ENCODE assay signal across 8 mouse cellular contexts in the genomic region with DNA sequence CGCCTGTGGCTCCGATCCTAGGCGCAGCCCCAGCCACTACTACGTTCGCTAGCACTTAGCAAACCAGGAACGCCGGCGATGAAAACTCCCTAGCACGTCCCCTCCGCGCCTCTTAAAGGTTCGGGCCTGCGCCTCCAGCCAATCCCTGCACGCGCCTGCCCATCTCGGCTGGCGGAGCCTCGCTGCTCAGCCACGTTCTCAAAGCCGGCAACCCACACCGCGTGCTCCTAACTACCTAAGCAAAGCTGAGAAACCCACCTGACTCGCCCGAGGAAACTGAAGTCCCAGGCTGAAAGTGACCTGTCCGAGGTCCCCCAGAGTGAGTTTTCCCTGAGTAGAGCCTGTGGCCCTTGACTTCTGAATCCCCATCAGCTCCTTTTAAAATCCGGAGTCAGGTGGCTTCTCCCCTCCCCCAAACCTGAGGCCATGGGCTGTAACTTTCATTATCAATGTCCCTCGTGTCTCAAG. TPM values are rescaled to one million over a fixed set of nuclear protein-coding genes. Genes with fewer than 3 reads are reported as not detected.
DNase-seq lines count a peak whose midpoint lies in the region; ATAC-seq and TF ChIP-seq lines count a peak whose summit lies in the region.

A gene (minus strand): TSS at position 89 of the 468 bp plus-strand sequence.

- H3K9me3 ChIP-seq in forebrain, embryonic 16.5 days (ENCODE audit: control insufficient read depth, low read length): no peaks in the 10 kb centered on the region
- no peaks in the 10 kb centered on the region for H3K9me3 ChIP-seq in hindbrain, embryonic 12.5 days (replicated peaks)
- no peaks in the 10 kb centered on the region for H3K9me3 ChIP-seq in lung, embryonic 15.5 days

- ATAC-seq in forebrain, embryonic 16.5 days: peak; percentile 81
- peak; percentile 73 for ATAC-seq in hindbrain, embryonic 12.5 days (ENCODE audit: low FRiP score)
- peak; percentile 55; the same call in 1 of the 2 replicates for ATAC-seq in lung, embryonic 15.5 days (ENCODE audit: borderline replicate concordance, extremely low read depth, low FRiP score, low TSS enrichment)

- peak within 1 kb of the TSS; percentile 13 for H3K4me3 ChIP-seq in bone marrow, adult 2 months (replicated peaks; ENCODE audit: control insufficient read depth, low read depth, low read length)
- peak within 1 kb of the TSS; percentile 77 for H3K4me3 ChIP-seq in forebrain, embryonic 16.5 days (replicated peaks; ENCODE audit: low read length)
- peak within 1 kb of the TSS; percentile 67 for H3K4me3 ChIP-seq in hindbrain, embryonic 12.5 days
- peak within 1 kb of the TSS; percentile 40 for H3K4me3 ChIP-seq in lung, embryonic 15.5 days
- H3K4me3 ChIP-seq in olfactory bulb, adult 2 months (ENCODE audit: insufficient read depth, low read depth, low read length): peak within 1 kb of the TSS; percentile 50

- H3K36me3 ChIP-seq in forebrain, embryonic 16.5 days (ENCODE audit: control insufficient read depth, insufficient read depth): no peaks in the 10 kb centered on the region
- H3K36me3 ChIP-seq in hindbrain, embryonic 12.5 days: peaks cover 3% of the 10 kb centered on the region
- no peaks in the 10 kb centered on the region for H3K36me3 ChIP-seq in lung, embryonic 15.5 days

- peak within 1 kb of the TSS; percentile 78 for H3K9ac ChIP-seq in forebrain, embryonic 16.5 days (replicated peaks; ENCODE audit: low read depth, low read length)
- H3K9ac ChIP-seq in hindbrain, embryonic 12.5 days: peak within 1 kb of the TSS; percentile 79
- no peak within 1 kb of the TSS; the same call in 1 of the 2 replicates for H3K9ac ChIP-seq in lung, embryonic 15.5 days

- TF ChIP-seq POLR2A in bone marrow, adult 2 months (IDR thresholded peaks at IDR 0.05; ENCODE audit: borderline replicate concordance, control insufficient read depth, low read depth, low read length): no peak
- 0 out of 2 replicates have a peak, but pooled peaks have one; percentile 36 for TF ChIP-seq POLR2A in olfactory bulb, adult 2 months (IDR thresholded peaks at IDR 0.05; ENCODE audit: insufficient read depth, low read depth, low read length)

- H3K27me3 ChIP-seq in forebrain, embryonic 16.5 days (replicated peaks; ENCODE audit: control insufficient read depth, insufficient read depth, low read length): no peaks in the 10 kb centered on the region
- H3K27me3 ChIP-seq in hindbrain, embryonic 12.5 days: no peaks in the 10 kb centered on the region
- peaks cover 81% of the 10 kb centered on the region for H3K27me3 ChIP-seq in lung, embryonic 15.5 days

- no peak for TF ChIP-seq CTCF in bone marrow, adult 2 months (IDR thresholded peaks at IDR 0.05; ENCODE audit: control insufficient read depth, insufficient read depth, low read length)
- TF ChIP-seq CTCF in olfactory bulb, adult 2 months (IDR thresholded peaks at IDR 0.05; ENCODE audit: insufficient read depth, low read depth, low read length): no peak

- under 1% methylated on average over 27 of the region's 27 CpGs for WGBS in bone marrow, adult 2 months
- WGBS in forebrain, embryonic 16.5 days: under 1% methylated on average over 25 of the region's 27 CpGs
- whole genome bisulfite sequencing in hindbrain, embryonic 12.5 days: 1% methylated on average over 27 of the region's 27 CpGs
- WGBS in lung, embryonic 15.5 days: under 1% methylated on average over 25 of the region's 27 CpGs
- 3% methylated on average over 27 of the region's 27 CpGs for WGBS in olfactory bulb, adult 2 months

- H3K4me1 ChIP-seq in bone marrow, adult 2 months (ENCODE audit: control insufficient read depth, insufficient read depth, low read length): peaks cover 4% of the 10 kb centered on the region
- H3K4me1 ChIP-seq in forebrain, embryonic 16.5 days (replicated peaks; ENCODE audit: control insufficient read depth, insufficient read depth, low read length): peaks cover 38% of the 10 kb centered on the region
- H3K4me1 ChIP-seq in hindbrain, embryonic 12.5 days: peaks cover 40% of the 10 kb centered on the region
- peaks cover 27% of the 10 kb centered on the region for H3K4me1 ChIP-seq in lung, embryonic 15.5 days
- peaks cover 19% of the 10 kb centered on the region for H3K4me1 ChIP-seq in olfactory bulb, adult 2 months (ENCODE audit: control insufficient read depth, insufficient read depth, low read length)

- H3K27ac ChIP-seq in bone marrow, adult 2 months (ENCODE audit: control insufficient read depth, insufficient read depth, low read depth, low read length, poor library complexity): no peak within 1 kb of the TSS; the same call in 1 of the 2 replicates
- H3K27ac ChIP-seq in forebrain, embryonic 16.5 days (ENCODE audit: low read length): peak within 1 kb of the TSS; percentile 27
- peak within 1 kb of the TSS; percentile 30; the same call in 1 of the 2 replicates for H3K27ac ChIP-seq in hindbrain, embryonic 12.5 days
- no peak within 1 kb of the TSS for H3K27ac ChIP-seq in lung, embryonic 15.5 days
- no peak within 1 kb of the TSS for H3K27ac ChIP-seq in olfactory bulb, adult 2 months (ENCODE audit: insufficient read depth, low read depth, low read length)

- peak; percentile 61 for DNase-seq in ES-CJ7 (ENCODE audit: low read depth, low spot score)
- DNase-seq in layer of hippocampus, postnatal 10 days (ENCODE audit: low spot score in 2 of 2): peak; percentile 70 to 74
- DNase-seq in urinary bladder, postnatal 25 days (ENCODE audit: low spot score): peak; percentile 64

- peak within 1 kb of the TSS; percentile 99 for H3K4me2 ChIP-seq in forebrain, embryonic 16.5 days (ENCODE audit: low read length)
- H3K4me2 ChIP-seq in hindbrain, embryonic 12.5 days (replicated peaks): peak within 1 kb of the TSS; percentile 99
- peak within 1 kb of the TSS; percentile 91 for H3K4me2 ChIP-seq in lung, embryonic 15.5 days

RNA-seq across cellular contexts. Expression of the gene that starts here (rescaled TPM):
- polyA plus RNA-seq in bone marrow, adult 2 months (2011; ENCODE audit: insufficient read depth, insufficient read length, low replicate concordance, missing spikeins): not detected in 2 replicates
- polyA plus RNA-seq in forebrain, embryonic 16.5 days (2015; fragmentation: Nextera tagmentation; extraction: Ambion mirVana): 34.3 and 37.2 TPM in 2 replicates
- 28.5 and 28.7 TPM in 2 replicates for polyA plus RNA-seq in hindbrain, embryonic 12.5 days (2016; fragmentation: Nextera tagmentation; extraction: Ambion mirVana)
- total RNA-seq in layer of hippocampus, postnatal 10 days (2021): 10 to 100 TPM; 64.0 to 68.9 TPM
- 0.82 and 0.83 TPM in 2 replicates for polyA plus RNA-seq in lung, embryonic 15.5 days (2015; fragmentation: Nextera tagmentation; extraction: Ambion mirVana)
- polyA plus RNA-seq in olfactory bulb, adult 2 months (2012; ENCODE audit: insufficient read depth, insufficient read length, low replicate concordance, missing spikeins): not detected in 2 replicates

Comparison
In these comparisons a context has a peak if more than half of its experiments do, and no peak if none do; other contexts are left out.
1. Peak in ATAC-seq, H3K4me3 ChIP-seq and H3K4me2 ChIP-seq in lung, embryonic 15.5 days; RNA of the gene not detected or under 1 TPM.
2. H3K27ac ChIP-seq: peak in forebrain, embryonic 16.5 days (single experiment) and hindbrain, embryonic 12.5 days (single experiment); none in bone marrow, adult 2 months (single experiment), lung, embryonic 15.5 days (single experiment) and olfactory bulb, adult 2 months (single experiment).
3. H3K4me3 ChIP-seq: peak in every context shown above with its lines; median percentile 77 in forebrain, embryonic 16.5 days; 67 in hindbrain, embryonic 12.5 days; 50 in olfactory bulb, adult 2 months; 40 in lung, embryonic 15.5 days; 13 in bone marrow, adult 2 months.
4. Peak in every context shown above with its lines, with median percentiles within 50 percentile points of each other: DNase-seq, ATAC-seq and H3K4me2 ChIP-seq.